Mouse (Mus musculus) lung, adult 2 months (tissue): ENCODE measurements around the gene Pif1.

Source experiments
- CTCF ChIP-seq: fragments of 200-500 bp; IDR thresholded peaks from 2 replicates; pipeline ENCODE4 v1.5.1; 2011; ENCODE audit warnings: mild to moderate bottlenecking, low read length, control low read depth; ENCODE audit not compliant: insufficient read depth
- POLR2A ChIP-seq: fragments of 200-500 bp; IDR thresholded peaks from 2 replicates; pipeline ENCODE4 v1.6.1; 2011; ENCODE audit warnings: low read depth, mild to moderate bottlenecking, control low read depth, low read length, borderline replicate concordance; ENCODE audit errors: extremely low read depth

GRCm38 (mm10) chr9:65586406-65587269 lies at the start of gene Pif1:
- TF ChIP-seq CTCF (no peak), POLR2A (no peak)
